Mouse (Mus musculus): ENCODE measurements around the gene Spa17. TPM values are rescaled to one million over a fixed set of nuclear protein-coding genes. Genes with fewer than 3 reads are reported as not detected.

The Spa17 gene
- polyA plus RNA-seq, 2 experiments = 2.5 to 4.1 TPM

- ATAC-seq (ENCODE audit: low FRiP score, low read depth) (no peak), DNase-seq (ENCODE audit: low spot score) (no peak)
- H3K4me2 ChIP-seq (replicated peaks; ENCODE audit: low read depth, low read length, severe bottlenecking) = no peak overlapping the region; the same call in 1 of the 2 replicates
- no peaks in the 10 kb centered on the region for H3K27me3 ChIP-seq (ENCODE audit: control insufficient read depth, insufficient read depth, low read length)
- no peak for TF ChIP-seq POLR2A (IDR thresholded peaks at IDR 0.05; ENCODE audit: borderline replicate concordance, extremely low read depth, insufficient read depth, insufficient read length)
- peaks cover 6% of the 10 kb centered on the region for H3K4me1 ChIP-seq (ENCODE audit: control insufficient read depth, insufficient read depth, low read length)
- no peak overlapping the region for H3K4me3 ChIP-seq (replicated peaks; ENCODE audit: low read length)
- H3K36me3 ChIP-seq (ENCODE audit: control insufficient read depth, insufficient read depth, low read length) = no peaks in the 10 kb centered on the region
- 20% methylated on average over 14 of the region's 14 CpGs for WGBS
- H3K9me3 ChIP-seq (ENCODE audit: control insufficient read depth, low read length) = no peaks in the 10 kb centered on the region
- peak overlapping the region; percentile 8; the same call in 1 of the 2 replicates for H3K9ac ChIP-seq (ENCODE audit: low read depth, low read length, severe bottlenecking)
- no peak overlapping the region for H3K27ac ChIP-seq (replicated peaks; ENCODE audit: low read depth, low read length)
Measured at GRCm38 (mm10) chr9:37576436-37576930, 37.0 kb downstream of the Spa17 start.

GRCm38 (mm10) chr9:37572204-37572876, 41.2 kb downstream of the Spa17 start:
- no peak for TF ChIP-seq POLR2A (IDR thresholded peaks at IDR 0.05; ENCODE audit: borderline replicate concordance, extremely low read depth, insufficient read depth, insufficient read length)
- Histone ChIP-seq H3K9me3 (ENCODE audit: control insufficient read depth, low read length) (no peaks in the 10 kb centered on the region), H3K9ac (ENCODE audit: low read depth, low read length, severe bottlenecking) (no peak overlapping the region), H3K36me3 (ENCODE audit: control insufficient read depth, insufficient read depth, low read length) (no peaks in the 10 kb centered on the region), H3K4me1 (ENCODE audit: control insufficient read depth, insufficient read depth, low read length) (peaks cover 16% of the 10 kb centered on the region), H3K27ac (replicated peaks; ENCODE audit: low read depth, low read length) (no peak overlapping the region), H3K27me3 (ENCODE audit: control insufficient read depth, insufficient read depth, low read length) (no peaks in the 10 kb centered on the region), H3K4me2 (replicated peaks; ENCODE audit: low read depth, low read length, severe bottlenecking) (no peak overlapping the region), H3K4me3 (replicated peaks; ENCODE audit: low read length) (no peak overlapping the region)
- WGBS = 48% methylated on average over 3 of the region's 3 CpGs
- DNase-seq (ENCODE audit: low spot score) (no peak), ATAC-seq (ENCODE audit: low FRiP score, low read depth) (no peak)

- Histone ChIP-seq H3K36me3 (ENCODE audit: control insufficient read depth, insufficient read depth, low read length) (no peaks in the 10 kb centered on the region), H3K27me3 (ENCODE audit: control insufficient read depth, insufficient read depth, low read length) (no peaks in the 10 kb centered on the region), H3K9ac (ENCODE audit: low read depth, low read length, severe bottlenecking) (no peak overlapping the region), H3K4me2 (replicated peaks; ENCODE audit: low read depth, low read length, severe bottlenecking) (no peak overlapping the region), H3K9me3 (ENCODE audit: control insufficient read depth, low read length) (no peaks in the 10 kb centered on the region), H3K27ac (replicated peaks; ENCODE audit: low read depth, low read length) (no peak overlapping the region), H3K4me3 (replicated peaks; ENCODE audit: low read length) (no peak overlapping the region), H3K4me1 (ENCODE audit: control insufficient read depth, insufficient read depth, low read length) (peaks cover 10% of the 10 kb centered on the region)
- no peak for TF ChIP-seq POLR2A (IDR thresholded peaks at IDR 0.05; ENCODE audit: borderline replicate concordance, extremely low read depth, insufficient read depth, insufficient read length)
- 76% methylated on average over 2 of the region's 2 CpGs for WGBS
- ATAC-seq (ENCODE audit: low FRiP score, low read depth) = no peak
- DNase-seq (ENCODE audit: low spot score) = no peak
Measured at GRCm38 (mm10) chr9:37569231-37569835, 44.2 kb downstream of the Spa17 start.

- H3K9ac ChIP-seq (ENCODE audit: low read depth, low read length, severe bottlenecking) = no peak overlapping the region
- H3K27me3 ChIP-seq (ENCODE audit: control insufficient read depth, insufficient read depth, low read length) = no peaks in the 10 kb centered on the region
- H3K9me3 ChIP-seq (ENCODE audit: control insufficient read depth, low read length) = no peaks in the 10 kb centered on the region
- 47% methylated on average over 4 of the region's 4 CpGs for WGBS
- no peak overlapping the region for H3K4me2 ChIP-seq (replicated peaks; ENCODE audit: low read depth, low read length, severe bottlenecking)
- ATAC-seq (ENCODE audit: low FRiP score, low read depth) (no peak), DNase-seq (ENCODE audit: low spot score) (no peak)
- H3K4me3 ChIP-seq (replicated peaks; ENCODE audit: low read length) = no peak overlapping the region
- no peak for TF ChIP-seq POLR2A (IDR thresholded peaks at IDR 0.05; ENCODE audit: borderline replicate concordance, extremely low read depth, insufficient read depth, insufficient read length)
- no peak overlapping the region for H3K27ac ChIP-seq (replicated peaks; ENCODE audit: low read depth, low read length)
- peaks cover 10% of the 10 kb centered on the region for H3K4me1 ChIP-seq (ENCODE audit: control insufficient read depth, insufficient read depth, low read length)
- H3K36me3 ChIP-seq (ENCODE audit: control insufficient read depth, insufficient read depth, low read length) = no peaks in the 10 kb centered on the region
Measured at GRCm38 (mm10) chr9:37568605-37569214, 44.8 kb downstream of the Spa17 start.

- H3K4me2 ChIP-seq (replicated peaks; ENCODE audit: low read depth, low read length, severe bottlenecking) = peak overlapping the region; percentile 30; the same call in 1 of the 2 replicates
- H3K9ac ChIP-seq (ENCODE audit: low read depth, low read length, severe bottlenecking) = no peak overlapping the region
- no peak for DNase-seq (ENCODE audit: low spot score)
- no peak for ATAC-seq (ENCODE audit: low FRiP score, low read depth)
- H3K36me3 ChIP-seq (ENCODE audit: control insufficient read depth, insufficient read depth, low read length) = no peaks in the 10 kb centered on the region
- no peak for TF ChIP-seq POLR2A (IDR thresholded peaks at IDR 0.05; ENCODE audit: borderline replicate concordance, extremely low read depth, insufficient read depth, insufficient read length)
- no peaks in the 10 kb centered on the region for H3K9me3 ChIP-seq (ENCODE audit: control insufficient read depth, low read length)
- H3K4me1 ChIP-seq (ENCODE audit: control insufficient read depth, insufficient read depth, low read length) = peaks cover 10% of the 10 kb centered on the region
- no peak overlapping the region for H3K27ac ChIP-seq (replicated peaks; ENCODE audit: low read depth, low read length)
- WGBS = 16% methylated on average over 15 of the region's 15 CpGs
- no peak overlapping the region for H3K4me3 ChIP-seq (replicated peaks; ENCODE audit: low read length)
- no peaks in the 10 kb centered on the region for H3K27me3 ChIP-seq (ENCODE audit: control insufficient read depth, insufficient read depth, low read length)
Measured at GRCm38 (mm10) chr9:37567892-37568604, 45.5 kb downstream of the Spa17 start.
